Comparison of ENCODE assay signal across 13 mouse cellular contexts in genomic region chr6:29707902-29708301, GRCm38 (mm10). TPM values are rescaled to one million over a fixed set of nuclear protein-coding genes. Genes with fewer than 3 reads are reported as not detected.
DNase-seq lines count a peak whose midpoint lies in the region; ATAC-seq and TF ChIP-seq lines count a peak whose summit lies in the region.
"Had no signal": no experiment of that assay in that cellular context is flagged by ENCODE, and none has a peak within 500 bp of the region (broad histone marks: within the 10 kb centered on the region; RNA-seq: fewer than 3 reads in every experiment).

No protein-coding gene starts in this region.

- no peak for TF ChIP-seq POLR2A in kidney, adult 2 months (IDR thresholded peaks at IDR 0.05; ENCODE audit: low read depth, low read length)

- no peak overlapping the region for H3K9ac ChIP-seq in neural tube, embryonic 11.5 days (ENCODE audit: low read length)
- H3K9ac ChIP-seq in forebrain, postnatal 0 days, result no peak overlapping the region
- H3K9ac ChIP-seq in midbrain, embryonic 12.5 days (replicated peaks), result 0 out of 2 replicates have a peak overlapping the region, but pooled peaks have one; percentile 0
- H3K9ac ChIP-seq in intestine, embryonic 16.5 days (ENCODE audit: low read depth, low read length), result no peak overlapping the region

- no peaks in the 10 kb centered on the region for H3K36me3 ChIP-seq in neural tube, embryonic 11.5 days (ENCODE audit: control insufficient read depth, insufficient read depth, low read length)
- no peaks in the 10 kb centered on the region for H3K36me3 ChIP-seq in forebrain, postnatal 0 days (ENCODE audit: insufficient read depth)
- H3K36me3 ChIP-seq in midbrain, embryonic 12.5 days, result no peaks in the 10 kb centered on the region
- no peaks in the 10 kb centered on the region for H3K36me3 ChIP-seq in intestine, embryonic 16.5 days (ENCODE audit: control insufficient read depth, insufficient read depth, low read length)
- no peaks in the 10 kb centered on the region for H3K36me3 ChIP-seq in kidney, adult 2 months (ENCODE audit: control insufficient read depth, insufficient read depth, low read length)

- H3K4me1 ChIP-seq in neural tube, embryonic 11.5 days (ENCODE audit: control insufficient read depth, insufficient read depth, low read length), result peaks cover 3% of the 10 kb centered on the region; the same call in 1 of the 2 replicates
- no peaks in the 10 kb centered on the region for H3K4me1 ChIP-seq in forebrain, postnatal 0 days (ENCODE audit: insufficient read depth)
- H3K4me1 ChIP-seq in midbrain, embryonic 12.5 days, result peaks cover 28% of the 10 kb centered on the region
- H3K4me1 ChIP-seq in intestine, embryonic 16.5 days (ENCODE audit: control insufficient read depth, insufficient read depth, low read length), result no peaks in the 10 kb centered on the region
- H3K4me1 ChIP-seq in kidney, adult 2 months (ENCODE audit: control insufficient read depth, insufficient read depth, low read length), result peaks cover 6% of the 10 kb centered on the region; the same call in 1 of the 2 replicates

- no peak overlapping the region for H3K4me2 ChIP-seq in neural tube, embryonic 11.5 days (ENCODE audit: low read depth)
- H3K4me2 ChIP-seq in forebrain, postnatal 0 days (ENCODE audit: low read depth), result no peak overlapping the region
- no peak overlapping the region for H3K4me2 ChIP-seq in midbrain, embryonic 12.5 days (replicated peaks)
- no peak overlapping the region for H3K4me2 ChIP-seq in intestine, embryonic 16.5 days (ENCODE audit: low read depth, low read length)

- peak; percentile 61 for DNase-seq in neural tube, embryonic 11.5 days (ENCODE audit: low spot score)
- no peak for DNase-seq in neural tube, embryonic 10.5 days (ENCODE audit: extremely low spot score, low spot score)
- DNase-seq in forebrain, postnatal 0 days, result peak; percentile 48
- no peak for DNase-seq in spleen, postnatal 4 days (ENCODE audit: low spot score in 2 of 2)
- DNase-seq in kidney, adult 2 months, result no peak
- DNase-seq in frontal cortex, postnatal 25 days (ENCODE audit: low spot score in 2 of 2), result no peak
- DNase-seq: adrenal gland, postnatal 25 days; cerebellum, adult 9-11 months; gastrocnemius, postnatal 36 days; kidney, adult 18-20 months had no signal

- 2% methylated on average over 2 of the region's 2 CpGs for whole genome bisulfite sequencing in neural tube, embryonic 11.5 days
- 23% methylated on average over 2 of the region's 2 CpGs for WGBS in forebrain, postnatal 0 days
- WGBS in midbrain, embryonic 12.5 days, result 2% methylated on average over 2 of the region's 2 CpGs
- 38% methylated on average over 2 of the region's 2 CpGs for WGBS in intestine, embryonic 16.5 days
- 71% methylated on average over 2 of the region's 2 CpGs for WGBS in kidney, adult 2 months

- H3K4me3 ChIP-seq in neural tube, embryonic 11.5 days (ENCODE audit: low read depth, low read length), result no peak overlapping the region
- H3K4me3 ChIP-seq in forebrain, postnatal 0 days (ENCODE audit: low read depth, low read length), result no peak overlapping the region
- no peak overlapping the region for H3K4me3 ChIP-seq in midbrain, embryonic 12.5 days
- no peak overlapping the region for H3K4me3 ChIP-seq in intestine, embryonic 16.5 days (ENCODE audit: low read length)
- H3K4me3 ChIP-seq in kidney, adult 2 months (ENCODE audit: insufficient read depth, low read depth, low read length), result no peak overlapping the region

- no peaks in the 10 kb centered on the region for H3K9me3 ChIP-seq in neural tube, embryonic 11.5 days (ENCODE audit: control insufficient read depth, low read length)
- no peaks in the 10 kb centered on the region for H3K9me3 ChIP-seq in forebrain, postnatal 0 days (ENCODE audit: low read length)
- H3K9me3 ChIP-seq in midbrain, embryonic 12.5 days, result no peaks in the 10 kb centered on the region
- no peaks in the 10 kb centered on the region for H3K9me3 ChIP-seq in intestine, embryonic 16.5 days (ENCODE audit: control insufficient read depth, low read length)

- TF ChIP-seq CTCF in forebrain, postnatal 0 days (IDR thresholded peaks at IDR 0.05; ENCODE audit: low read depth), result no peak
- TF ChIP-seq CTCF in kidney, adult 2 months (conservative IDR thresholded peaks at IDR 0.05; ENCODE audit: insufficient read depth, insufficient read length, low read depth, low read length), result no peak

- no peak overlapping the region for H3K27ac ChIP-seq in neural tube, embryonic 11.5 days (ENCODE audit: low read depth, low read length)
- no peak overlapping the region for H3K27ac ChIP-seq in forebrain, postnatal 0 days (ENCODE audit: low read depth, low read length)
- peak overlapping the region; percentile 52 for H3K27ac ChIP-seq in midbrain, embryonic 12.5 days (replicated peaks)
- no peak overlapping the region for H3K27ac ChIP-seq in intestine, embryonic 16.5 days (ENCODE audit: low read length)
- H3K27ac ChIP-seq in kidney, adult 2 months (ENCODE audit: insufficient read depth, low read depth, low read length), result no peak overlapping the region
- H3K27ac ChIP-seq: macrophage had no signal

- peak; percentile 31; the same call in 1 of the 2 replicates for ATAC-seq in neural tube, embryonic 11.5 days (ENCODE audit: insufficient read depth, low FRiP score, low TSS enrichment)
- ATAC-seq in forebrain, postnatal 0 days, result peak; percentile 87
- peak; percentile 89 for ATAC-seq in midbrain, embryonic 12.5 days (ENCODE audit: low FRiP score, low read depth)
- no peak; the same call in 1 of the 2 replicates for ATAC-seq in intestine, embryonic 16.5 days

- no peaks in the 10 kb centered on the region for H3K27me3 ChIP-seq in neural tube, embryonic 11.5 days (ENCODE audit: control insufficient read depth, insufficient read depth, low read length)
- H3K27me3 ChIP-seq in forebrain, postnatal 0 days (ENCODE audit: insufficient read depth, low read length), result no peaks in the 10 kb centered on the region
- peaks cover 27% of the 10 kb centered on the region for H3K27me3 ChIP-seq in midbrain, embryonic 12.5 days
- no peaks in the 10 kb centered on the region for H3K27me3 ChIP-seq in intestine, embryonic 16.5 days (replicated peaks; ENCODE audit: control insufficient read depth, insufficient read depth, low read length)
- no peaks in the 10 kb centered on the region for H3K27me3 ChIP-seq in kidney, adult 2 months (replicated peaks; ENCODE audit: control insufficient read depth, insufficient read depth, low read length)

RNA-seq across cellular contexts. Expression of gene Tspan33, which starts 13.9 kb away (rescaled TPM):
- polyA plus RNA-seq in neural tube, embryonic 11.5 days (2014; fragmentation: Nextera tagmentation; extraction: Ambion mirVana), result 5.0 and 5.2 TPM in 2 replicates
- 7.6 and 12.5 TPM in 2 replicates for total RNA-seq in forebrain, postnatal 0 days (2014; rRNA removed)
- polyA plus RNA-seq in forebrain, postnatal 0 days (2015; fragmentation: Nextera tagmentation; extraction: Ambion mirVana), result 6.8 and 9.4 TPM in 2 replicates
- 7.7 and 9.5 TPM in 2 replicates for polyA plus RNA-seq in midbrain, embryonic 12.5 days (2016; fragmentation: Nextera tagmentation; extraction: Ambion mirVana)
- polyA plus RNA-seq in intestine, embryonic 16.5 days (2015; fragmentation: Nextera tagmentation; extraction: Ambion mirVana), result 0.98 and 2.6 TPM in 2 replicates
- 34.1 and 39.8 TPM in 2 replicates for polyA plus RNA-seq in kidney, adult 2 months (2012; rRNA removed)

RNA-seq across cellular contexts. Expression of gene Smo, which starts 27.4 kb away (rescaled TPM):
- 46.9 and 49.6 TPM in 2 replicates for polyA plus RNA-seq in neural tube, embryonic 11.5 days (2014; fragmentation: Nextera tagmentation; extraction: Ambion mirVana)
- total RNA-seq in forebrain, postnatal 0 days (2014; rRNA removed), result 28.0 and 38.2 TPM in 2 replicates
- 4.4 and 8.3 TPM in 2 replicates for polyA plus RNA-seq in forebrain, postnatal 0 days (2015; fragmentation: Nextera tagmentation; extraction: Ambion mirVana)
- polyA plus RNA-seq in midbrain, embryonic 12.5 days (2016; fragmentation: Nextera tagmentation; extraction: Ambion mirVana), result 46.3 and 48.8 TPM in 2 replicates
- 18.8 and 18.9 TPM in 2 replicates for polyA plus RNA-seq in intestine, embryonic 16.5 days (2015; fragmentation: Nextera tagmentation; extraction: Ambion mirVana)
- 53.4 and 59.5 TPM in 2 replicates for polyA plus RNA-seq in kidney, adult 2 months (2012; rRNA removed)

RNA-seq across cellular contexts. Expression of gene Ahcyl2, which starts 59.9 kb away (rescaled TPM):
- 11.8 and 12.3 TPM in 2 replicates for polyA plus RNA-seq in neural tube, embryonic 11.5 days (2014; fragmentation: Nextera tagmentation; extraction: Ambion mirVana)
- 44.6 and 48.3 TPM in 2 replicates for total RNA-seq in forebrain, postnatal 0 days (2014; rRNA removed)
- 9.0 and 13.6 TPM in 2 replicates for polyA plus RNA-seq in forebrain, postnatal 0 days (2015; fragmentation: Nextera tagmentation; extraction: Ambion mirVana)
- 17.2 and 18.0 TPM in 2 replicates for polyA plus RNA-seq in midbrain, embryonic 12.5 days (2016; fragmentation: Nextera tagmentation; extraction: Ambion mirVana)
- 80.5 and 91.5 TPM in 2 replicates for polyA plus RNA-seq in intestine, embryonic 16.5 days (2015; fragmentation: Nextera tagmentation; extraction: Ambion mirVana)
- polyA plus RNA-seq in kidney, adult 2 months (2012; rRNA removed), result 107 and 122 TPM in 2 replicates

Comparison
In these comparisons a context has a peak if more than half of its experiments do, and no peak if none do; other contexts are left out.
1. DNase-seq: peak in neural tube, embryonic 11.5 days (single experiment) and forebrain, postnatal 0 days (single experiment); none in neural tube, embryonic 10.5 days (single experiment), spleen, postnatal 4 days (0 of 2), kidney, adult 2 months (single experiment) and frontal cortex, postnatal 25 days (0 of 2).